Mouse (Mus musculus) E14TG2a.4 (cell line): Measurements from ENCODE around the gene 4933428G20Rik.

Experiments
- CTCF ChIP-seq: conservative IDR thresholded peaks from 2 replicates; pipeline ENCODE4 v1.5.1; 2014; ENCODE audit warnings: low read length
- NANOG ChIP-seq: IDR thresholded peaks from 2 replicates; pipeline ENCODE4 v1.6.1; 2014; ENCODE audit warnings: borderline replicate concordance, low read length, mixed read lengths
- POU5F1 ChIP-seq: IDR thresholded peaks from 2 replicates; pipeline ENCODE4 v1.6.1; 2014; ENCODE audit warnings: low read length, borderline replicate concordance

- TF ChIP-seq CTCF (no peak), POU5F1 (no peak), NANOG (no peak)
Measured at GRCm38 (mm10) chr11:97465957-97466356, 34.2 kb downstream of the 4933428G20Rik start.
